Mouse (Mus musculus): ENCODE measurements around the gene Lonrf2. TPM values are rescaled to one million over a fixed set of nuclear protein-coding genes. Genes with fewer than 3 reads are reported as not detected.

Gene Lonrf2
- 0.28 and 0.44 TPM in 2 replicates for polyA plus RNA-seq (2012; ENCODE audit: low replicate concordance)

GRCm38 (mm10) chr1:38836477-38836872 is at the start of gene Lonrf2:
Gene Lonrf2 (minus strand): TSS chr1:38836711.

Other genes with a start within 250 kb of the Lonrf2 start
- 37.0 and 38.2 TPM in 2 replicates for gene Aff3, start 171.8 kb downstream of the Lonrf2 start, polyA plus RNA-seq (2012; ENCODE audit: low replicate concordance)
- 0.48 and 0.56 TPM in 2 replicates for gene Chst10, start 61.5 kb upstream of the Lonrf2 start, polyA plus RNA-seq (2012; ENCODE audit: low replicate concordance)
- gene Nms, start 102.4 kb upstream of the Lonrf2 start, polyA plus RNA-seq (2012; ENCODE audit: low replicate concordance) = not detected in 2 replicates
- 11.2 and 15.3 TPM in 2 replicates for gene Pdcl3, start 148.9 kb upstream of the Lonrf2 start, polyA plus RNA-seq (2012; ENCODE audit: low replicate concordance)

Measured in leukemia stem cell, adult 10-12 weeks (primary cell).